Comparison of ENCODE assay signal across 14 mouse cellular contexts in genomic region chr3:68453266-68453665, GRCm38 (mm10).
DNase-seq lines count a peak whose midpoint lies in the region; ATAC-seq and TF ChIP-seq lines count a peak whose summit lies in the region.
"Had no signal": no experiment of that assay in that cellular context is flagged by ENCODE, and none has a peak within 500 bp of the region (broad histone marks: within the 10 kb centered on the region; RNA-seq: fewer than 3 reads in every experiment).

No protein-coding gene starts in this region.

- H3K4me2 ChIP-seq in embryonic facial prominence, embryonic 13.5 days: peak overlapping the region; percentile 38
- peak overlapping the region; percentile 51 for H3K4me2 ChIP-seq in heart, postnatal 0 days (ENCODE audit: low read depth, low read length)
- H3K4me2 ChIP-seq: hindbrain, embryonic 14.5 days had no signal

- H3K27ac ChIP-seq in embryonic facial prominence, embryonic 13.5 days: no peak overlapping the region
- H3K27ac ChIP-seq in heart, postnatal 0 days (ENCODE audit: low read depth): peak overlapping the region; percentile 69
- H3K27ac ChIP-seq: hindbrain, embryonic 14.5 days; macrophage had no signal

- no peak for TF ChIP-seq CTCF in heart, postnatal 0 days (IDR thresholded peaks at IDR 0.05; ENCODE audit: low read depth)

- H3K36me3 ChIP-seq in embryonic facial prominence, embryonic 13.5 days: no peaks in the 10 kb centered on the region
- H3K36me3 ChIP-seq in heart, postnatal 0 days (replicated peaks; ENCODE audit: control insufficient read depth, insufficient read depth, low read length): no peaks in the 10 kb centered on the region

- no peaks in the 10 kb centered on the region for H3K9me3 ChIP-seq in embryonic facial prominence, embryonic 13.5 days
- no peaks in the 10 kb centered on the region for H3K9me3 ChIP-seq in heart, postnatal 0 days (replicated peaks; ENCODE audit: control insufficient read depth, low read length)

- no peak overlapping the region for H3K9ac ChIP-seq in embryonic facial prominence, embryonic 13.5 days
- H3K9ac ChIP-seq in heart, postnatal 0 days (replicated peaks; ENCODE audit: low read depth, low read length): no peak overlapping the region
- H3K9ac ChIP-seq: hindbrain, embryonic 14.5 days had no signal

- DNase-seq in kidney, adult 9 months: peak; percentile 18
- DNase-seq in kidney, adult 11 months: no peak
- DNase-seq in heart, postnatal 0 days (ENCODE audit: low spot score): peak; percentile 54
- DNase-seq in lung, postnatal 10 days: peak; percentile 66
- no peak for DNase-seq in thymus, postnatal 36 days
- DNase-seq in adrenal gland, postnatal 4 days (ENCODE audit: low spot score in 2 of 2): no peak
- no peak for DNase-seq in gastrocnemius, adult 18-20 months (ENCODE audit: low spot score)
- DNase-seq: cerebellum, postnatal 36 days; right cerebral cortex, postnatal 25 days had no signal

- 4% methylated on average over 5 of the region's 5 CpGs for WGBS in embryonic facial prominence, embryonic 13.5 days
- WGBS in heart, postnatal 0 days: 5% methylated on average over 5 of the region's 5 CpGs

- H3K27me3 ChIP-seq in embryonic facial prominence, embryonic 13.5 days: no peaks in the 10 kb centered on the region
- no peaks in the 10 kb centered on the region for H3K27me3 ChIP-seq in heart, postnatal 0 days (ENCODE audit: control insufficient read depth, insufficient read depth, low read length)

- H3K4me1 ChIP-seq in embryonic facial prominence, embryonic 13.5 days: peaks cover 5% of the 10 kb centered on the region; the same call in 1 of the 2 replicates
- peaks cover 9% of the 10 kb centered on the region; the same call in 1 of the 2 replicates for H3K4me1 ChIP-seq in heart, postnatal 0 days (ENCODE audit: control insufficient read depth, insufficient read depth)

- no peak for ATAC-seq in embryonic facial prominence, embryonic 13.5 days (ENCODE audit: insufficient number of reproducible peaks, insufficient read depth, low FRiP score, low TSS enrichment, low read depth)
- peak; percentile 88 for ATAC-seq in heart, postnatal 0 days (ENCODE audit: insufficient read depth, low read depth)
- ATAC-seq: forebrain, embryonic 14.5 days had no signal

- H3K4me3 ChIP-seq in embryonic facial prominence, embryonic 13.5 days: no peak overlapping the region
- H3K4me3 ChIP-seq in heart, postnatal 0 days (ENCODE audit: low read depth, low read length): no peak overlapping the region
- H3K4me3 ChIP-seq: myocyte had no signal

- no peak for TF ChIP-seq EP300 in heart, postnatal 0 days (IDR thresholded peaks at IDR 0.05; ENCODE audit: low read depth)

Comparison
In these comparisons a context has a peak if more than half of its experiments do, and no peak if none do; other contexts are left out.
1. DNase-seq: peak in kidney, adult 9 months (single experiment), heart, postnatal 0 days (single experiment) and lung, postnatal 10 days (single experiment); none in kidney, adult 11 months (single experiment), thymus, postnatal 36 days (0 of 2), adrenal gland, postnatal 4 days (0 of 2) and gastrocnemius, adult 18-20 months (single experiment).